Mouse (Mus musculus) limb, embryonic 12.5 days (tissue): Measurements from ENCODE around the gene Tmem132d. TPM values are rescaled to one million over a fixed set of nuclear protein-coding genes. Genes with fewer than 3 reads are reported as not detected.

ENCODE experiments used
- ATAC-seq: fragments of 200-750 bp; cut with Nextera tagmentation; 2 replicates; pipeline ENCODE4 v1.8.0; 2017; ENCODE audit warnings: low read depth, moderate TSS enrichment; ENCODE audit not compliant: insufficient number of reproducible peaks, insufficient read depth, low FRiP score, low TSS enrichment
- H3K27ac ChIP-seq: fragments of 300-500 bp; sonication (generic); 2 replicates; pipeline ENCODE4 v1.5.1; 2016; ENCODE audit warnings: mild to moderate bottlenecking, moderate library complexity
- H3K27me3 ChIP-seq: fragments of 300-500 bp; sonication (generic); 2 replicates; pipeline ENCODE4 v1.6.1; 2016; ENCODE audit warnings: mild to moderate bottlenecking, moderate library complexity
- H3K36me3 ChIP-seq: fragments of 300-500 bp; sonication (generic); 2 replicates; pipeline ENCODE4 v1.6.1; 2016; ENCODE audit warnings: mild to moderate bottlenecking, moderate library complexity
- H3K4me1 ChIP-seq: fragments of 300-500 bp; sonication (generic); replicated peaks from 2 replicates; pipeline ENCODE4 v1.6.1; 2016
- H3K4me2 ChIP-seq: fragments of 300-500 bp; sonication (generic); 2 replicates; pipeline ENCODE4 v1.6.1; 2016; ENCODE audit warnings: mild to moderate bottlenecking, moderate library complexity
- H3K4me3 ChIP-seq: fragments of 300-500 bp; sonication (generic); replicated peaks from 2 replicates; pipeline ENCODE4 v1.5.1; 2016; ENCODE audit warnings: mild to moderate bottlenecking
- H3K9ac ChIP-seq: fragments of 300-500 bp; sonication (generic); replicated peaks from 2 replicates; pipeline ENCODE4 v1.6.1; 2016; ENCODE audit warnings: mild to moderate bottlenecking, moderate library complexity
- H3K9me3 ChIP-seq: fragments of 300-500 bp; sonication (generic); 2 replicates; pipeline ENCODE4 v1.6.1; 2016; ENCODE audit warnings: mild to moderate bottlenecking, moderate library complexity
- WGBS: fragments of 180-500 bp; shearing (Covaris S2); methylation state at CpG from one replicate; pipeline ENCODE4 v1.1.7; 2016; 5-methylcytosine and 5-hydroxymethylcytosine counted together
- polyA plus RNA-seq: library from polyadenylated mRNA; unstranded; fragments of >200 nt; fragmentation: Nextera tagmentation; extraction: Ambion mirVana; gene quantifications from 2 replicates; pipeline ENCODE4 v1.2.1, GENCODE M21; 2016

Gene Tmem132d
- polyA plus RNA-seq, 1 experiment from 2014 or later = 0.51 TPM

GRCm38 (mm10) chr5:128146901-128147645, 285.8 kb downstream of the Tmem132d start:
- Histone ChIP-seq H3K9ac (no peak overlapping the region), H3K9me3 (0 out of 2 replicates have a peak, but pooled peaks cover 4% of the 10 kb centered on the region), H3K27ac (no peak overlapping the region), H3K4me2 (no peak overlapping the region), H3K36me3 (no peaks in the 10 kb centered on the region), H3K27me3 (no peaks in the 10 kb centered on the region), H3K4me3 (no peak overlapping the region), H3K4me1 (no peaks in the 10 kb centered on the region)
- WGBS = 80% methylated on average over 15 of the region's 15 CpGs
- no peak for ATAC-seq

GRCm38 (mm10) chr5:128144799-128145198, 288.1 kb downstream of the Tmem132d start:
- no peaks in the 10 kb centered on the region for H3K27me3 ChIP-seq
- no peak overlapping the region for H3K9ac ChIP-seq
- 0 out of 2 replicates have a peak, but pooled peaks cover 4% of the 10 kb centered on the region for H3K9me3 ChIP-seq
- no peaks in the 10 kb centered on the region for H3K4me1 ChIP-seq
- H3K4me3 ChIP-seq = no peak overlapping the region
- WGBS = 96% methylated on average over 3 of the region's 3 CpGs
- no peak overlapping the region for H3K4me2 ChIP-seq
- H3K27ac ChIP-seq = no peak overlapping the region
- no peak for ATAC-seq
- no peaks in the 10 kb centered on the region for H3K36me3 ChIP-seq

- no peaks in the 10 kb centered on the region for H3K36me3 ChIP-seq
- peaks cover 8% of the 10 kb centered on the region; the same call in 1 of the 2 replicates for H3K4me1 ChIP-seq
- no peaks in the 10 kb centered on the region for H3K27me3 ChIP-seq
- no peak for ATAC-seq
- WGBS = 56% methylated on average over 8 of the region's 8 CpGs
- H3K27ac ChIP-seq = no peak overlapping the region
- no peak overlapping the region for H3K4me3 ChIP-seq
- no peaks in the 10 kb centered on the region for H3K9me3 ChIP-seq
- 0 out of 2 replicates have a peak overlapping the region, but pooled peaks have one; percentile 23 for H3K4me2 ChIP-seq
- no peak overlapping the region for H3K9ac ChIP-seq
Measured at GRCm38 (mm10) chr5:128136818-128137217, 296.1 kb downstream of the Tmem132d start.

GRCm38 (mm10) chr5:128122656-128123055, 310.2 kb downstream of the Tmem132d start:
- Histone ChIP-seq H3K36me3 (no peaks in the 10 kb centered on the region), H3K9me3 (no peaks in the 10 kb centered on the region), H3K9ac (no peak overlapping the region), H3K4me3 (no peak overlapping the region), H3K4me2 (no peak overlapping the region), H3K4me1 (no peaks in the 10 kb centered on the region), H3K27ac (no peak overlapping the region), H3K27me3 (no peaks in the 10 kb centered on the region)
- no peak for ATAC-seq
- 76% methylated on average over 3 of the region's 3 CpGs for WGBS

GRCm38 (mm10) chr5:128119171-128119570, 313.7 kb downstream of the Tmem132d start:
- no peaks in the 10 kb centered on the region for H3K27me3 ChIP-seq
- WGBS = 61% methylated on average over 3 of the region's 3 CpGs
- no peak overlapping the region for H3K4me3 ChIP-seq
- no peak overlapping the region for H3K27ac ChIP-seq
- no peaks in the 10 kb centered on the region for H3K9me3 ChIP-seq
- no peaks in the 10 kb centered on the region for H3K4me1 ChIP-seq
- H3K36me3 ChIP-seq = no peaks in the 10 kb centered on the region
- ATAC-seq = no peak
- no peak overlapping the region for H3K4me2 ChIP-seq
- H3K9ac ChIP-seq = no peak overlapping the region

GRCm38 (mm10) chr5:128113107-128113506, 319.8 kb downstream of the Tmem132d start:
- H3K9me3 ChIP-seq = peaks cover 11% of the 10 kb centered on the region; the same call in 1 of the 2 replicates
- WGBS = 86% methylated on average over 8 of the region's 8 CpGs
- no peak overlapping the region for H3K9ac ChIP-seq
- no peak overlapping the region for H3K27ac ChIP-seq
- H3K4me1 ChIP-seq = no peaks in the 10 kb centered on the region
- no peak for ATAC-seq
- H3K27me3 ChIP-seq = no peaks in the 10 kb centered on the region
- H3K36me3 ChIP-seq = no peaks in the 10 kb centered on the region
- H3K4me3 ChIP-seq = no peak overlapping the region
- H3K4me2 ChIP-seq = no peak overlapping the region

- Histone ChIP-seq H3K4me2 (no peak overlapping the region), H3K4me1 (no peaks in the 10 kb centered on the region), H3K4me3 (no peak overlapping the region), H3K9ac (no peak overlapping the region), H3K27ac (no peak overlapping the region), H3K27me3 (no peaks in the 10 kb centered on the region), H3K36me3 (no peaks in the 10 kb centered on the region), H3K9me3 (peaks cover 11% of the 10 kb centered on the region; the same call in 1 of the 2 replicates)
- 93% methylated on average over 3 of the region's 3 CpGs for whole genome bisulfite sequencing
- ATAC-seq = no peak
Measured at GRCm38 (mm10) chr5:128112518-128112917, 320.4 kb downstream of the Tmem132d start.

- Histone ChIP-seq H3K36me3 (no peaks in the 10 kb centered on the region), H3K9ac (no peak overlapping the region), H3K27ac (no peak overlapping the region), H3K4me2 (no peak overlapping the region), H3K4me1 (no peaks in the 10 kb centered on the region), H3K4me3 (no peak overlapping the region), H3K27me3 (no peaks in the 10 kb centered on the region), H3K9me3 (peaks cover 11% of the 10 kb centered on the region; the same call in 1 of the 2 replicates)
- 71% methylated on average over 5 of the region's 5 CpGs for WGBS
- ATAC-seq = no peak
Measured at GRCm38 (mm10) chr5:128111664-128112063, 321.2 kb downstream of the Tmem132d start.

- 37% methylated on average over 8 of the region's 8 CpGs for WGBS
- no peak overlapping the region for H3K9ac ChIP-seq
- H3K27me3 ChIP-seq = no peaks in the 10 kb centered on the region
- ATAC-seq = no peak
- 0 out of 2 replicates have a peak, but pooled peaks cover 8% of the 10 kb centered on the region for H3K9me3 ChIP-seq
- no peaks in the 10 kb centered on the region for H3K36me3 ChIP-seq
- no peak overlapping the region for H3K4me3 ChIP-seq
- H3K27ac ChIP-seq = no peak overlapping the region
- no peak overlapping the region for H3K4me2 ChIP-seq
- 0 out of 2 replicates have a peak, but pooled peaks cover 5% of the 10 kb centered on the region for H3K4me1 ChIP-seq
Measured at GRCm38 (mm10) chr5:128102556-128102955, 330.3 kb downstream of the Tmem132d start.

GRCm38 (mm10) chr5:128100331-128100730, 332.5 kb downstream of the Tmem132d start:
- ATAC-seq = no peak
- H3K27ac ChIP-seq = no peak overlapping the region
- 87% methylated on average over 5 of the region's 5 CpGs for WGBS
- H3K4me1 ChIP-seq = 0 out of 2 replicates have a peak, but pooled peaks cover 5% of the 10 kb centered on the region
- H3K27me3 ChIP-seq = no peaks in the 10 kb centered on the region
- no peaks in the 10 kb centered on the region for H3K36me3 ChIP-seq
- H3K9me3 ChIP-seq = 0 out of 2 replicates have a peak, but pooled peaks cover 8% of the 10 kb centered on the region
- H3K4me3 ChIP-seq = no peak overlapping the region
- no peak overlapping the region for H3K4me2 ChIP-seq
- H3K9ac ChIP-seq = no peak overlapping the region

GRCm38 (mm10) chr5:128099439-128099838, 333.4 kb downstream of the Tmem132d start:
- no peaks in the 10 kb centered on the region for H3K36me3 ChIP-seq
- WGBS = 85% methylated on average over 2 of the region's 2 CpGs
- ATAC-seq = no peak
- H3K4me2 ChIP-seq = no peak overlapping the region
- no peaks in the 10 kb centered on the region for H3K27me3 ChIP-seq
- no peak overlapping the region for H3K4me3 ChIP-seq
- H3K27ac ChIP-seq = no peak overlapping the region
- no peak overlapping the region for H3K9ac ChIP-seq
- 0 out of 2 replicates have a peak, but pooled peaks cover 8% of the 10 kb centered on the region for H3K9me3 ChIP-seq
- H3K4me1 ChIP-seq = 0 out of 2 replicates have a peak, but pooled peaks cover 5% of the 10 kb centered on the region
